Mouse (Mus musculus) urinary bladder, postnatal 25 days (tissue): ENCODE data around the gene Cbll1.

Experiments used
- DNase-seq: peaks from one replicate; pipeline ENCODE4 v3.0.0; 2022; ENCODE audit warnings: low spot score

Gene Cbll1

DNA sequence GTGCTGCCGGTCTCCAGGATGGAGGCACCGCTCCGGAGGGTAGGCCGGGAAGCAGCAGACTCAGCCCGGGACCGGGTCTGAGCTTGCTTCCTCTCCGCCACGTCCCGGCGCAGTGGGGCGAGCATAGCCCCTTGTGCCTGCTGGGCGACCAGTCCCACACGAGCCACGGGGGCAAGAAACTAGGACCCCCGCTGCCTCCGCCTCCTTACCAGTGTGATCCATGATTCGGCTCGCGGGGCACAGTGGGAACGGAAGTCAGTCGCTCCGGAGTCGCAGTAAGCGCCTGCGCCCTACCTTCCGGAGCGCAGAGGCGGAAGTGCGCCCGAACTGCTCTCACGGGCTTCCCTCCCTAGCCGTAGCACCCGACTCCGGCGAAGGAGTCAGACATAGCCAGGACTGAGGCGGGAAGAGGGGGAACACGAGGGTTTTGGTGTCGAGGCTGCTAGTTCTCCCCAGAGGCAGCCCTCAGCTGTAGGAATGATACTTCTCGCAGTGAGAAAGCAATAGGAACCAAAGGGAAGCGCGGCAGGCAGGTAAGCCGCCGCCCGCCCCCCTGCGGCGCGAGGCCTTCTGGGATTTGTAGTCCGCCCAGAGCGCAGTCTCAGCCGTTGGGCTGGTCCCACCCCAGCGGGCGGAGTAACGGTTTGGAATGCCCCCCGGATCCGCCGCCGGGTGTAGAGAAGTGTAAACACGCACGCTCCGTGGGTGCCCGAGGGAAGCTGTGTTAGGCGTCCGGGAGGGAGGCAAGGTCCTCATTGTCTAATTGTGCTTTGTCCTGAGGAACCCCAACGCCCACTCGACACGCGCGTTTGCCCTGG lies at the start of gene Cbll1:
TSS of gene Cbll1 (minus strand) at position 303 of the 818 bp plus-strand sequence.
- peak; percentile 92 for DNase-seq

- no peak for DNase-seq
Measured at GRCm38 (mm10) chr12:31546061-31546460, 46.6 kb upstream of the Cbll1 start.

GRCm38 (mm10) chr12:31545219-31545618 lies 45.8 kb upstream of the Cbll1 start:
- DNase-seq: no peak

- DNase-seq: no peak
Measured at GRCm38 (mm10) chr12:31541541-31541940, 42.1 kb upstream of the Cbll1 start.

- DNase-seq: no peak
Measured at GRCm38 (mm10) chr12:31539783-31540182, 40.4 kb upstream of the Cbll1 start.

DNA sequence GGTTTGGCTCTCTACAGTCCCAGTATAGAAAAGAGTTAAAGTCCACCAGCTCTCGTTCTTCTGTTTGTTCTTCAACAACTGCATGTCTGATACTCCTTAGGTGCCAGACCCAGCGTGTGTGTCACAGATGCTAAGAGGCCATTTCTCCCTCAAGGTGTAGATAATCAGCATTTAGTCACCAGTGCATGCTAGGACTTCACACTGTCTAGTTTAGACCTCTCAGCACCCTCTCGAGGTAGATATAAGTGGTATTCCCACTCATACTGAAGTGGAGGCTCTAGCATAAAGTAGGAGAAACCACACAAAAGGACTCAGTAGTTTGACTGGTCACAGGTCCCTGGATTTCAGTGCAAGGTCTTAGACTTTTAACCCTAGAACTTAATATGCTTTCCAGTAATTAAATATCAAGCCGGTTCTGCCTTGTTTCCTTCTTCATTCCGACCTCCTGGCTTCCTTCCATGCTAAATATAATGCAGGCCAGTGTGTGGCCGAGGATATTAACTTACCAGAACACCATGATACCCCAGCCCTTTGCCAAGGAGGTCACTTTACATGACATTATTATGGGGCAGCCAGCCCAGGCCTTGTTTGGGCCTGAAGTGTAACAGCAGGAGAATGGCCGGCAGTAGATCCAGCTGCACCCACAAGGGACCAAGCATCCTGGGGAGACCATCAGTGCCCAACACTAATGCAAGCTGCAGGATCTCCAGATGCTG lies 38.3 kb upstream of the Cbll1 start:
- DNase-seq: no peak

GRCm38 (mm10) chr12:31534060-31534843 lies 34.8 kb upstream of the Cbll1 start:
- no peak for DNase-seq

DNA sequence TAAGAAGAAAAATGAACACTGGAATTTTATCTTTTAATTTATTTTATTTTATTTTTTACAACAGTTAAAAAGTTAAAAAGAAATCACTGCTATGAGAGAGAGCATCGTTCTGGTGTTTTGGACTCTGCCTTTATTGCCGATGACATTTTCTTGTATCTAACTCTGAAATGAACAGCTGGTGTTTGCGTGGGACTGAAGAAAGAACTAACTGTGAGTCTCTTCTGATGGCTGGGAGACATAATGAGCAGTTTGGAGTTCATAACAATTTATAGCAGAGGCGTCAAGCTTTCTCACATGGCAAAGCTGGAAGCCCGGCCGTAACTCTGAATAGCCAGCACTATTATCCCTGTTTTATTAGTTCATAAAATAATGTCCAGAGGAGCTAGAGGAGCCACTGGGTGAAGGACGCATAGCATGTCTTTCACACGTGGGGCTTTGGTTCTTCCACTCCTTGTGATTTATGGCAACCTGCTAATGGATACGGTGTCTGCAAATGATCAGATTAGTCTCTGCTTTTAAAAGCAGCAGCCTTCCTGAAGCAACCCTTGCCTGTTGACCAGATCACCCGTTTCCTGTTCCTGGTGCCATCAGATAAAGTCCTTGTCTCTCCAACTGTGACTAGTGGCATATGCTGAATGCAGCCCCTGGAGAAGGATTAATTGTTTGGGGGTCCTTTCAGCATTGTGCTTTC lies 33.9 kb upstream of the Cbll1 start:
- DNase-seq: no peak

DNA sequence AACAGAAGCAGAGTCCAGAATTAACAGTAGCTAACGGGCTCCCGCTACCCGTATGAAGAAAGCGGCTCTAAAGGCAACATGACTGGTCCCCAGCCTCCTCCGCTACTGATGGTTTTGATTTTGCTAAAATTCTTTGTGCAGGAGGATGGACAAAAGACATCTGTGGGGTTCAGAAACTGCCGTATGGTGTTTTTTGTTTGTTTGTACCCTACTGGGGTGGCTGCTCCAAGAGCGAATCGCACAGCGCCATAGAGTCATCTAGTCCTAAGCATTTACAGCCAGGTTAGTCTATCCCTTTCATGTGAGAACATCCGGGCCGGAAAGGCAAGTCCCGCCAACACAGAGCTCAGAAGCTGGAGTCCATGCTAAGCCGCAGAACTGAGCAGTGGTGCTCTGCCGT lies 32.6 kb upstream of the Cbll1 start:
- no peak for DNase-seq

DNA sequence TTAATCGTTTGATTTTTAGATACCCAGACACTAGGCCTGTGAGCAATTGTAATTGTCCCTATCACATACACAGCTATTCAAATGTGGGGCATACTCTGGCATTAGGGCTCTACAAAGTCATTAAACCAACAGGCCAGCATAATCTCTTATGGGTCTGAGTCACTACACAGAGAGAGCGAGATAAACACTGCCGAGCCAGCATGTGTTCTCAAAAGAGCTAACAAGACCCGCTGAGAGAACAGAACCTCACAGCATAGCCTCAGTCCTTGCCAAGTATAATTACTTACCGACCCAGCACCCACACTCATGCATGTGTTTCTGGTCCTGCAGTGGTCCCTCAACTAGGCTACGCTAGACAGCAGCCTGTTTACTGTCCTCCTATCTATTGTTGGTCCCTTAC lies 28.0 kb upstream of the Cbll1 start:
- no peak for DNase-seq

DNA sequence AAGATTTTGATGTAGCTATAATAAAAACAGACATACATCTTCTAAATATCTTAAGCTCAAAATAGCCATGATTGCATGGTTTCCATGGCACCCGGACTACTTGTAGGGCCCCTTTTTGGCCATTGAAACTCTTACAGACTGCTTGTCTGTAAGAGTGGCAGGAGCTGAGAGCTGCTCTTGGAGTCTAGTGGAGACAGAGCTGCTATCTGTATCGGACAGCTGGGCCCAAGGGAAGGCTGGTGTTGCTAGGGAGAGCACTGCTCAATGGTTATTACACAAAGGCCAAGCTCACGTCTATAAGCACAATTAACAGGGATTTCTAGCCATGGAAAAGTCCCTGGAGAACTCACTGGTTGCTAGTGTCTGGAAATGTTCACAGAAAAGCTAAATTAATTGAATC lies 22.0 kb upstream of the Cbll1 start:
- DNase-seq: no peak

DNA sequence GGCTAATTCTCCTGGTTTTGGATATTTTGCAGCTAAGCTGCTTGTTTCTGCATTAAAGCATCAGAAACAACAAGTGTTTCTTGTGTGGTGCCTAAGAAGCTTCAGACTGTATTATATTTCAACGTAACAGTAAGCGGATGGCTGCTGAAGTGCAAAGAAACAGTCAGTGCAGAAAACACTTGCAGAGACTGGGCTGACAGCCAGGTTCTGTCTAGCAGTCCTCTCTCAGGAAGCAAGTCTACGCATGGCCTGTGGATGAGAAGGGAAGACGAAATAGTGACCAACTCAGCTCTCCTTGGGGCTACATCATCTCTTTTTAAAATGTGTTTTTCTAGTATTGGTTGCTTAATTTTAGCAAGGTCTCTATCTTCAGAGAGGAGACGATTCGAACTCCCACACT lies 20.7 kb upstream of the Cbll1 start:
- no peak for DNase-seq

- no peak for DNase-seq
Measured at GRCm38 (mm10) chr12:31513724-31514503, 14.5 kb upstream of the Cbll1 start.

GRCm38 (mm10) chr12:31512634-31513411 lies 13.4 kb upstream of the Cbll1 start:
- no peak for DNase-seq

- DNase-seq: no peak
Measured at GRCm38 (mm10) chr12:31511218-31511617, 11.8 kb upstream of the Cbll1 start.

DNA sequence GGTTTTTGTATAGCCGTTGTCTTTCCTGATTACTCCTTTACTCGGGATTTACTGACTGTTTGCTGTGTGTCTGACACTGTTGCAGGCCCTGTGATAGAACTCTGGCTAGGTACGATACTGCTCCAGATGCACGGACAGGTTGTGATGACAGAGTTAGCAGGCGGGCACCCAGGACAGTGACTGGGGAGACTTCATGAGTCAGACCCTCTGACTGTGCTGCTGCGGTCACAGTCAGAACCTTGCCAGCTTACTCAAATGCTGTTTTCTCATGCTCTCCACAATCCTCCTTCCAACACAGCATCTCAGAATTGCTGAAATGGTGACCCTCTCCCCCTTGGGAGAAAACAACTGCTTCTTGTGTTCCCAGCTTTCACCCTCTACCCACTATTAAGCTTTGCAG lies 9.1 kb upstream of the Cbll1 start:
- DNase-seq: no peak

GRCm38 (mm10) chr12:31507718-31508364 lies 8.4 kb upstream of the Cbll1 start:
- peak; percentile 20 for DNase-seq

GRCm38 (mm10) chr12:31503211-31503610 lies 3.8 kb upstream of the Cbll1 start:
- no peak for DNase-seq

DNA sequence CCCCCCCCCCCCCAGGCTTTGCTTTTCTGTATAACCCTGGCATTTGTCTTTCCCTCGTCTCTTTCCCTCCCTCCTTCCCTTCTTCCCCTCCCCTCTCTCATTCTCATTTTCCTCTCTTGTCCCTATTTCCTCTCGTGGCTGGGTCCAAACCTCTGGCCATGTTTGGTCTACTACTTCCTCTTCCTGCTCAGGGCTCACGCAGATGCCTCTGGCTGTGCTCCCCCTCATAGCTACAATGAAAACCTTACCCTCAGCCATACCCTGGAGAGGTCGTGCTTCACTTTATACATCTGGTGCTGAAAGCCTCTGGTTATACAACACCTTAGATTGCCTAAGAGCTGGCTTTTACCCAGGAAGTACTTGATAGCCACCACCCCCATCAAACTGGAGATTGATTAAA lies 1.9 kb upstream of the Cbll1 start:
- DNase-seq: no peak

- DNase-seq: no peak
Measured at GRCm38 (mm10) chr12:31500196-31500595, 780 bp upstream of the Cbll1 start.
